Mouse (Mus musculus) small intestine, adult 2 months (tissue): Measurements from ENCODE around the gene Olfr1513. TPM values are rescaled to one million over a fixed set of nuclear protein-coding genes. Genes with fewer than 3 reads are reported as not detected.
A peak's percentile ranks its signal among the peaks of the same experiment; 100 is the strongest.
"Not testable (repeated sequence)": the region's sequence is repeated elsewhere in the genome, so short reads cannot be mapped to it uniquely, and the experiment has no call there.

Experiments used
- H3K27ac ChIP-seq: fragments of 200-500 bp; 2 replicates; pipeline ENCODE4 v1.5.1; 2012; ENCODE audit warnings: low read depth, low read length, control low read depth, inconsistent platforms; ENCODE audit not compliant: insufficient read depth
- H3K27me3 ChIP-seq: fragments of 200-500 bp; 2 replicates; pipeline ENCODE4 v1.6.1; 2012; ENCODE audit warnings: mild to moderate bottlenecking, moderate library complexity, low read length, inconsistent platforms; ENCODE audit not compliant: control insufficient read depth, insufficient read depth
- H3K36me3 ChIP-seq: fragments of 200-500 bp; 2 replicates; pipeline ENCODE4 v1.6.1; 2012; ENCODE audit warnings: mild to moderate bottlenecking, low read length, control low read depth, inconsistent platforms; ENCODE audit not compliant: control insufficient read depth, insufficient read depth
- H3K4me1 ChIP-seq: fragments of 200-500 bp; 2 replicates; pipeline ENCODE4 v1.6.1; 2012; ENCODE audit warnings: low read length, inconsistent platforms, mixed read lengths; ENCODE audit not compliant: control insufficient read depth, insufficient read depth, insufficient read length
- H3K4me3 ChIP-seq: fragments of 200-500 bp; 2 replicates; pipeline ENCODE4 v1.5.1; 2012; ENCODE audit warnings: low read depth, mild to moderate bottlenecking, control low read depth, inconsistent platforms, low read length, moderate library complexity
- CTCF ChIP-seq: fragments of 200-500 bp; IDR thresholded peaks from 2 replicates; pipeline ENCODE4 v1.5.1; 2012; ENCODE audit warnings: low read depth, mild to moderate bottlenecking, control low read depth, inconsistent platforms, low read length, moderate library complexity, mixed read lengths; ENCODE audit not compliant: insufficient replicate concordance, insufficient read length; ENCODE audit errors: extremely low read depth
- POLR2A ChIP-seq: fragments of 200-500 bp; IDR thresholded peaks from 2 replicates; pipeline ENCODE4 v1.6.1; 2012; ENCODE audit warnings: low read depth, mild to moderate bottlenecking, control low read depth, inconsistent platforms, low read length, moderate library complexity
- WGBS: fragments of 180-500 bp; shearing (Covaris S2); methylation state at CpG from one replicate; pipeline ENCODE4 v1.1.7; 2018; 5-methylcytosine and 5-hydroxymethylcytosine counted together
- polyA plus RNA-seq: library from polyadenylated mRNA; depleted of rRNA; stranded (reverse); fragments of >200 nt; gene quantifications from 2 replicates; pipeline ENCODE4 v1.2.3, GENCODE M21; 2012

The Olfr1513 gene
- polyA plus RNA-seq, 1 experiment = not detected

- Histone ChIP-seq H3K36me3 (no peaks in the 10 kb centered on the region), H3K27ac (no peak overlapping the region; the same call in 1 of the 2 replicates), H3K27me3 (peaks cover 13% of the 10 kb centered on the region), H3K4me3 (peak overlapping the region; percentile 88), H3K4me1 (peaks cover 5% of the 10 kb centered on the region; the same call in 1 of the 2 replicates)
- TF ChIP-seq CTCF = no peak
- WGBS = 33% methylated on average over 16 of the region's 16 CpGs
Observed at GRCm38 (mm10) chr14:52316441-52317225, 39.6 kb downstream of the Olfr1513 start.

DNA sequence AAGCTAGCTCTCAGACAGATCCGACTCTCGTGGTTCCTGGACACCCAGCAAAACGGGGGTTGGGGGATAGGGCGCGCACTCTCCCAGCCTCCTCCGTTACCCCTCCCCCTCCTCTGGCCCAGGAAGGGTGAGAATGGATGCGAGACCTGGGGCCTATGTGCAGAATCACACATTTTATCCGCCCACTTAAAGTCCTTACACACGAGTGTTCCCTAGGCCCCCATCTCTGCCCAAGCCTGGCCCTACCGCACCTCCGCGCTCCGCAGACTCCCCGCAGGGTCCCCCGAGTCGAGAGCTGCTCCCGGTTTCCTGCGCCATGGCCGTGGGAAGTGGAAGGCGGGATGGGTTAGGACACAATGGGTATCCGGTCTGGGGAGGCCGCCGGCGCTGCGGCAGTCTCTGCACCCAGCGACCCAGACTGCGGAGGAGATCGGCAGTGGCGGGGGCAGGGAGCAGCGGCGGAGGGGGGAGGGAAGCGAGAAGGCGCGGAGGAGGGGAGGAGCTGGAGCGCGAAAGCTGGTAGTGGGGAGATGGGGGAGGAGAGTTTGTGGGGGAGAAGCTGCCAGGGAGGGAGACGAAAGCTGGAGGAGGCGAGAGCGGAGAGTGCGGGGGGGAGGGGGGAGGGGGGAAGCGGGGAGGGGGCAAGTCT lies 40.3 kb downstream of the Olfr1513 start:
- peaks cover 5% of the 10 kb centered on the region; the same call in 1 of the 2 replicates for H3K4me1 ChIP-seq

DNA sequence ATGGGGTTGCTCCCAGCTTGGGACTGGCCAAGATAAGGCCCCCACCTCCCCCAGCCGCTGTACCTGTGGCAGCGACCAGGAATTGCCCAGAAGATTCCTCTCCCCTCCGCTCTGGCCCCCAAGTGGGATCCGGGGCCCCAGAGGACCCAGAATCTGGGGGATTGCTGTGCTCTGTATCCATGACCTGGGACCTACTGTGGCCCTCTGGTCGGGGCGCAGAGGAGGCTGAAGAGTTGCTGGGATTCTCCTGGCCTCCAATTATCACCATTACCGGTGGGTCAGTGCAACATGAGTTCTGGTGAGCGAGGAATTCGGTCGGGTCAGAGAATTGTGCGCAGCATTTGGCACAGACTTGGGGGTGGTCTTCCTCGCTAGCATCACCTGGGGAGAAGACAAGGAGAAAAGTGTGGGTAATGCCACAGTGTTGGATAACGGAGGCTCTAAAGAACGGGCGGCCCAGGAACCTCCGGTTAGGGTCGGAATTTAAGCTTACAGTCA lies 40.9 kb downstream of the Olfr1513 start:
- H3K27ac ChIP-seq = no peak overlapping the region
- H3K4me1 ChIP-seq = peaks cover 5% of the 10 kb centered on the region; the same call in 1 of the 2 replicates
- TF ChIP-seq POLR2A (no peak), CTCF (no peak)
- WGBS = 14% methylated on average over 17 of the region's 17 CpGs
- H3K36me3 ChIP-seq = no peaks in the 10 kb centered on the region
- H3K4me3 ChIP-seq = peak overlapping the region; percentile 88
- H3K27me3 ChIP-seq = peaks cover 13% of the 10 kb centered on the region

More for the DNA sequence above, 40.3 kb downstream of the Olfr1513 start:
- Histone ChIP-seq H3K27me3 (peaks cover 13% of the 10 kb centered on the region), H3K27ac (peak overlapping the region; percentile 9; the same call in 1 of the 2 replicates), H3K36me3 (no peaks in the 10 kb centered on the region), H3K4me3 (peak overlapping the region; percentile 88)
- TF ChIP-seq CTCF (no peak), POLR2A (no peak)
- under 1% methylated on average over 30 of the region's 41 CpGs for WGBS

- Histone ChIP-seq H3K27ac (no peak overlapping the region), H3K4me1 (peaks cover 5% of the 10 kb centered on the region; the same call in 1 of the 2 replicates), H3K27me3 (peaks cover 13% of the 10 kb centered on the region), H3K4me3 (no peak overlapping the region), H3K36me3 (no peaks in the 10 kb centered on the region)
- no peak for TF ChIP-seq CTCF
- WGBS = 58% methylated on average over 8 of the region's 8 CpGs
Observed at GRCm38 (mm10) chr14:52314808-52315150, 41.4 kb downstream of the Olfr1513 start.

GRCm38 (mm10) chr14:52313931-52314807 lies 42.0 kb downstream of the Olfr1513 start:
- no peak overlapping the region for H3K4me3 ChIP-seq
- WGBS = 87% methylated on average over 26 of the region's 26 CpGs
- peaks cover 5% of the 10 kb centered on the region; the same call in 1 of the 2 replicates for H3K4me1 ChIP-seq
- TF ChIP-seq POLR2A (no peak), CTCF (no peak)
- peaks cover 13% of the 10 kb centered on the region for H3K27me3 ChIP-seq
- no peaks in the 10 kb centered on the region for H3K36me3 ChIP-seq
- H3K27ac ChIP-seq = no peak overlapping the region

DNA sequence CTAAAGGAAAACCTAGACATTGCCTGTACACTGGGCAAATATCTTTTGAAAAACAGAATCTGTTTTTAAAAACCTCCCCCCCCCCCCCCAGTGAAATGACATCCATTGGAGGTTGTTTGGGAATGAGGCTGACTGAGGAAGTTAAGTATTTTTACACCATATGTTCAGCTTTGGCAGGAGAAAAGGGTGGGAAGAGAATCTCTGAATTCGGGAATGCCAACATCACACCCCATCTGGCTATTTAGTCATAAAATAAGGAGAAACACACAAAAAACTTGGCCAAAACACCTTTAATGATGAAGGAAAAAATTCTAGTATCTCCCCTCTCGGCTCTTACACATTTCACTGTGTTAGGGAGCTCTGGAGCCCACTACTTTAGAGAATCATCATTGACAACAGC lies 45.3 kb downstream of the Olfr1513 start:
- WGBS = 86% methylated on average over 2 of the region's 2 CpGs
- no peak for TF ChIP-seq POLR2A
- no peak for TF ChIP-seq CTCF
- no peak overlapping the region for H3K27ac ChIP-seq

DNA sequence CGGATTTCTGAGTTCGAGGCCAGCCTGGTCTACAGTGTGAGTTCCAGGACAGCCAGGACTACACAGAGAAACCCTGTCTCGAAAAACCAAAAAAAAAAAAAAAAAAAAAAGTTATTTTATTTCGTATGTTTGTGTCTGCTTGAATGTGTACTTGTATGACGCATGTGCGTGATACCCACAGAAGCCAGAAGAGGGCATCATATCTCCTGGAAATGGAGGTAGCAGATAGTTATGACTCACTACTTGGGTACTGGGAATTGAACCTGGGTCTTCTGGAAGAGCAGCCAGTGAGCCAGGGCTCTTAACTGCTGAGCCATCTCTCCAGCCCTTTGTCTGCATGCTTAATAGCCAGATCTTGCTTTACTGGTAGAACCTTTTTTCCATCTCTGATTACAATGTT lies 45.9 kb downstream of the Olfr1513 start:
- H3K27me3 ChIP-seq, H3K36me3 ChIP-seq, H3K4me3 ChIP-seq, H3K4me1 ChIP-seq, H3K27ac ChIP-seq: not testable (repeated sequence)
- peak; percentile 8; the same call in 1 of the 2 replicates for TF ChIP-seq CTCF
- 87% methylated on average over 6 of the region's 6 CpGs for WGBS

More for the DNA sequence above, 45.3 kb downstream of the Olfr1513 start:
- Histone ChIP-seq H3K27me3 (peaks cover 11% of the 10 kb centered on the region; the same call in 1 of the 2 replicates), H3K4me3 (no peak overlapping the region), H3K36me3 (no peaks in the 10 kb centered on the region), H3K4me1 (0 out of 2 replicates have a peak, but pooled peaks cover 3% of the 10 kb centered on the region)
